In genomic region chr8:84703466-84704249, GRCm38 (mm10) we compare ENCODE assay signal across 9 mouse cellular contexts. TPM values are rescaled to one million over a fixed set of nuclear protein-coding genes. Genes with fewer than 3 reads are reported as not detected.
DNase-seq lines count a peak whose midpoint lies in the region; ATAC-seq and TF ChIP-seq lines count a peak whose summit lies in the region.
"Had no signal": no experiment of that assay in that cellular context is flagged by ENCODE, and none has a peak within 500 bp of the region (broad histone marks: within the 10 kb centered on the region; RNA-seq: fewer than 3 reads in every experiment).

No protein-coding gene starts in this region.

- peak overlapping the region; percentile 54 for H3K4me3 ChIP-seq in heart, embryonic 12.5 days
- H3K4me3 ChIP-seq in MEL (ENCODE audit: control insufficient read depth in 1 of 2, insufficient read depth in 1 of 2, low read depth in 2 of 2, low read length in 2 of 2): peak overlapping the region; percentile 83 to 98
- peak overlapping the region; percentile 40 for H3K4me3 ChIP-seq in heart, embryonic 15.5 days
- H3K4me3 ChIP-seq in liver, embryonic 14.5 days (ENCODE audit: insufficient read depth in 1 of 2, low read depth in 2 of 2, low read length in 2 of 2): peak overlapping the region; percentile 88 to 98

- TF ChIP-seq EP300 in MEL (IDR thresholded peaks at IDR 0.05; ENCODE audit: low read depth in 1 of 2, low read length in 2 of 2): peak in 1 of 2 experiments; percentile 77; a peak in 3 of 4 replicates
- no peak for TF ChIP-seq EP300 in liver, embryonic 14.5 days (IDR thresholded peaks at IDR 0.05; ENCODE audit: low read depth)

- ATAC-seq in heart, embryonic 12.5 days (ENCODE audit: insufficient number of reproducible peaks, low FRiP score): no peak
- ATAC-seq in heart, embryonic 15.5 days (replicated peaks; ENCODE audit: insufficient number of reproducible peaks, insufficient read depth, low FRiP score, low read depth): no peak
- no peak for ATAC-seq in liver, embryonic 14.5 days (ENCODE audit: insufficient read depth)

- TF ChIP-seq RAD21 in MEL (IDR thresholded peaks at IDR 0.05; ENCODE audit: low read depth, low read length): no peak

- H3K4me2 ChIP-seq in heart, embryonic 12.5 days: peak overlapping the region; percentile 66
- H3K4me2 ChIP-seq in heart, embryonic 15.5 days: peak overlapping the region; percentile 62
- H3K4me2 ChIP-seq in liver, embryonic 14.5 days (ENCODE audit: low read depth): peak overlapping the region; percentile 90

- H3K9me3 ChIP-seq in heart, embryonic 12.5 days (replicated peaks): no peaks in the 10 kb centered on the region
- no peaks in the 10 kb centered on the region for H3K9me3 ChIP-seq in MEL (replicated peaks; ENCODE audit: insufficient read depth, low read length)
- no peaks in the 10 kb centered on the region for H3K9me3 ChIP-seq in heart, embryonic 15.5 days (replicated peaks)
- no peaks in the 10 kb centered on the region for H3K9me3 ChIP-seq in liver, embryonic 14.5 days (ENCODE audit: control insufficient read depth, low read length)

- peak overlapping the region; percentile 79 for H3K9ac ChIP-seq in heart, embryonic 12.5 days
- peak overlapping the region; percentile 98 for H3K9ac ChIP-seq in MEL (ENCODE audit: control insufficient read depth, low read depth, low read length, poor library complexity, severe bottlenecking)
- peak overlapping the region; percentile 22; the same call in 1 of the 2 replicates for H3K9ac ChIP-seq in heart, embryonic 15.5 days
- H3K9ac ChIP-seq in liver, embryonic 14.5 days (replicated peaks): peak overlapping the region; percentile 100

- DNase-seq in heart, adult 9 months (ENCODE audit: low spot score in 2 of 2): no peak
- DNase-seq in MEL (ENCODE audit: low read depth, low spot score) (peak; percentile 84), MN1 (ENCODE audit: low spot score) (no peak)
- DNase-seq in liver, embryonic 14.5 days (ENCODE audit: low read depth in 3 of 3, low spot score in 3 of 3): no peak
- peak; percentile 42 to 51 for DNase-seq in spleen, adult 18-20 months
- DNase-seq in adrenal gland, postnatal 36 days: no peak

- TF ChIP-seq CTCF in MEL (IDR thresholded peaks at IDR 0.05 in 2 of 3, conservative IDR thresholded peaks at IDR 0.05 in 1 of 3; ENCODE audit: control insufficient read depth in 1 of 3, insufficient read depth in 1 of 3, low read depth in 2 of 3, low read length in 3 of 3, poor library complexity in 1 of 3, severe bottlenecking in 1 of 3): peak; percentile 10 to 14 (median 11); a peak in 2 of 6 replicates
- peak; percentile 50; the same call in 1 of the 2 replicates for TF ChIP-seq CTCF in liver, embryonic 14.5 days (IDR thresholded peaks at IDR 0.05; ENCODE audit: low read depth)

- peak overlapping the region; percentile 91 for H3K27ac ChIP-seq in heart, embryonic 12.5 days (ENCODE audit: poor library complexity, severe bottlenecking)
- peak overlapping the region; percentile 98 for H3K27ac ChIP-seq in MEL (ENCODE audit: control insufficient read depth, low read depth, low read length)
- H3K27ac ChIP-seq in heart, embryonic 15.5 days: peak overlapping the region; percentile 77
- H3K27ac ChIP-seq in liver, embryonic 14.5 days: peak overlapping the region; percentile 98

- peaks cover 51% of the 10 kb centered on the region for H3K27me3 ChIP-seq in heart, embryonic 12.5 days (replicated peaks)
- H3K27me3 ChIP-seq in MEL (ENCODE audit: control insufficient read depth in 1 of 2, insufficient read depth in 2 of 2, low read length in 2 of 2): no peaks in the 10 kb centered on the region
- H3K27me3 ChIP-seq in heart, embryonic 15.5 days: peaks cover 57% of the 10 kb centered on the region
- H3K27me3 ChIP-seq in liver, embryonic 14.5 days (ENCODE audit: control insufficient read depth, insufficient read depth, low read length): peaks cover 11% of the 10 kb centered on the region

- peak; percentile 39 to 41; a peak in 3 of 4 replicates for TF ChIP-seq POLR2A in MEL (IDR thresholded peaks at IDR 0.05; ENCODE audit: control insufficient read depth in 1 of 2, insufficient read depth in 1 of 2, low read depth in 1 of 2, low read length in 2 of 2, poor library complexity in 1 of 2)

- peaks cover 9% of the 10 kb centered on the region for H3K36me3 ChIP-seq in heart, embryonic 12.5 days
- H3K36me3 ChIP-seq in MEL (ENCODE audit: control insufficient read depth in 1 of 2, insufficient read depth in 2 of 2, low read length in 2 of 2): peaks cover 0 to 16% of the 10 kb centered on the region in 2 experiments; a peak in 2 of 4 replicates
- no peaks in the 10 kb centered on the region; the same call in 1 of the 2 replicates for H3K36me3 ChIP-seq in heart, embryonic 15.5 days
- H3K36me3 ChIP-seq in liver, embryonic 14.5 days (replicated peaks; ENCODE audit: control insufficient read depth, insufficient read depth, low read depth): peaks cover 25% of the 10 kb centered on the region

- 10% methylated on average over 38 of the region's 38 CpGs for WGBS in heart, embryonic 12.5 days
- WGBS in heart, embryonic 15.5 days: 12% methylated on average over 38 of the region's 38 CpGs
- 2% methylated on average over 38 of the region's 38 CpGs for WGBS in liver, embryonic 14.5 days (ENCODE audit: insufficient replicate concordance)

- peaks cover 79% of the 10 kb centered on the region for H3K4me1 ChIP-seq in heart, embryonic 12.5 days (replicated peaks)
- H3K4me1 ChIP-seq in MEL (ENCODE audit: control insufficient read depth in 1 of 2, insufficient read depth in 2 of 2, low read length in 2 of 2): peaks cover 6 to 25% of the 10 kb centered on the region in 2 experiments
- H3K4me1 ChIP-seq in heart, embryonic 15.5 days (replicated peaks): peaks cover 71% of the 10 kb centered on the region
- peaks cover 42 to 51% of the 10 kb centered on the region in 2 experiments for H3K4me1 ChIP-seq in liver, embryonic 14.5 days (replicated peaks; ENCODE audit: control insufficient read depth in 2 of 2, insufficient read depth in 2 of 2, low read length in 1 of 2)

- H3K79me2 ChIP-seq in MEL (ENCODE audit: control insufficient read depth, insufficient read depth, low read length, poor library complexity): peaks cover 32% of the 10 kb centered on the region

TF ChIP-seq in MEL, 35 proteins besides CTCF, POLR2A, EP300 and RAD21 (continues in another document):
- TF ChIP-seq TAL1 (IDR thresholded peaks at IDR 0.05; ENCODE audit: low read length): peak; percentile 51
- no peak; the same call in none of the 2 replicates for TF ChIP-seq SIN3A (IDR thresholded peaks at IDR 0.05; ENCODE audit: low read length)
- TF ChIP-seq TBP (IDR thresholded peaks at IDR 0.05; ENCODE audit: low read depth, low read length): no peak; the same call in 1 of the 2 replicates
- TF ChIP-seq E2F4 (IDR thresholded peaks at IDR 0.05; ENCODE audit: borderline replicate concordance, low read depth, low read length): no peak

RNA-seq across cellular contexts. Expression of gene Lyl1, which starts 2.4 kb away (rescaled TPM):
- 18.1 and 19.7 TPM in 2 replicates for polyA plus RNA-seq in heart, embryonic 12.5 days (2016; fragmentation: Nextera tagmentation; extraction: Ambion mirVana)
- total RNA-seq in MEL (2012; rRNA removed): 75.5 and 88.7 TPM in 2 replicates
- polyA plus RNA-seq in MEL (2012; ENCODE audit: insufficient read depth in 1 of 2, insufficient read length in 2 of 2, low read depth in 1 of 2, low replicate concordance in 2 of 2, missing spikeins in 1 of 2): 100 to 1,000 TPM; 136 to 149 TPM
- 9.2 and 13.2 TPM in 2 replicates for polyA plus RNA-seq in heart, embryonic 15.5 days (2015; fragmentation: Nextera tagmentation; extraction: Ambion mirVana)
- polyA plus RNA-seq in liver, embryonic 14.5 days (2012; rRNA removed): 45.4 and 46.2 TPM in 2 replicates
- 55.6 and 57.7 TPM in 2 replicates for polyA plus RNA-seq in liver, embryonic 14.5 days (2014; fragmentation: Nextera tagmentation; extraction: Ambion mirVana)
- 1 to 10 TPM; 2.5 to 2.9 TPM for total RNA-seq in adrenal gland, postnatal 36 days (2021)

RNA-seq across cellular contexts. Expression of gene Nacc1, which starts 16.0 kb away (rescaled TPM):
- polyA plus RNA-seq in heart, embryonic 12.5 days (2016; fragmentation: Nextera tagmentation; extraction: Ambion mirVana): 20.9 and 21.3 TPM in 2 replicates
- 42.5 and 45.3 TPM in 2 replicates for total RNA-seq in MEL (2012; rRNA removed)
- 100 to 1,000 TPM in 1 of 2 experiments, not detected in 1; 106 TPM for polyA plus RNA-seq in MEL (2012; ENCODE audit: insufficient read depth in 1 of 2, insufficient read length in 2 of 2, low read depth in 1 of 2, low replicate concordance in 2 of 2, missing spikeins in 1 of 2)
- 10.7 and 14.6 TPM in 2 replicates for polyA plus RNA-seq in heart, embryonic 15.5 days (2015; fragmentation: Nextera tagmentation; extraction: Ambion mirVana)
- polyA plus RNA-seq in liver, embryonic 14.5 days (2012; rRNA removed): 19.0 and 21.2 TPM in 2 replicates
- 6.3 and 7.6 TPM in 2 replicates for polyA plus RNA-seq in liver, embryonic 14.5 days (2014; fragmentation: Nextera tagmentation; extraction: Ambion mirVana)
- 10 to 100 TPM; 73.9 to 80.0 TPM for total RNA-seq in adrenal gland, postnatal 36 days (2021)

RNA-seq across cellular contexts. Expression of gene Trmt1, which starts 17.6 kb away (rescaled TPM):
- 46.2 and 49.5 TPM in 2 replicates for polyA plus RNA-seq in heart, embryonic 12.5 days (2016; fragmentation: Nextera tagmentation; extraction: Ambion mirVana)
- 154 and 183 TPM in 2 replicates for total RNA-seq in MEL (2012; rRNA removed)
- 100 to 1,000 TPM in 1 of 2 experiments, not detected in 1; 221 TPM for polyA plus RNA-seq in MEL (2012; ENCODE audit: insufficient read depth in 1 of 2, insufficient read length in 2 of 2, low read depth in 1 of 2, low replicate concordance in 2 of 2, missing spikeins in 1 of 2)
- polyA plus RNA-seq in heart, embryonic 15.5 days (2015; fragmentation: Nextera tagmentation; extraction: Ambion mirVana): 40.6 and 47.4 TPM in 2 replicates
- 37.5 and 37.6 TPM in 2 replicates for polyA plus RNA-seq in liver, embryonic 14.5 days (2012; rRNA removed)
- 27.4 and 34.1 TPM in 2 replicates for polyA plus RNA-seq in liver, embryonic 14.5 days (2014; fragmentation: Nextera tagmentation; extraction: Ambion mirVana)
- total RNA-seq in adrenal gland, postnatal 36 days (2021): 10 to 100 TPM; 63.8 to 83.7 TPM

RNA-seq across cellular contexts. Expression of gene G430095P16Rik, which starts 19.1 kb away (rescaled TPM):
- 5.4 and 6.9 TPM in 2 replicates for polyA plus RNA-seq in heart, embryonic 12.5 days (2016; fragmentation: Nextera tagmentation; extraction: Ambion mirVana)
- total RNA-seq in MEL (2012; rRNA removed): 5.6 and 7.9 TPM in 2 replicates
- polyA plus RNA-seq in MEL (2012; ENCODE audit: insufficient read depth in 1 of 2, insufficient read length in 2 of 2, low read depth in 1 of 2, low replicate concordance in 2 of 2, missing spikeins in 1 of 2): 10 to 100 TPM in 1 of 2 experiments, not detected in 1; 17.1 TPM
- 4.5 TPM in 2 replicates for polyA plus RNA-seq in heart, embryonic 15.5 days (2015; fragmentation: Nextera tagmentation; extraction: Ambion mirVana)
- polyA plus RNA-seq in liver, embryonic 14.5 days (2012; rRNA removed): 10.9 and 11.9 TPM in 2 replicates
- polyA plus RNA-seq in liver, embryonic 14.5 days (2014; fragmentation: Nextera tagmentation; extraction: Ambion mirVana): 8.3 and 10.3 TPM in 2 replicates
- under 1 TPM in 1 of 2 experiments, not detected in 1; 0.46 TPM for total RNA-seq in adrenal gland, postnatal 36 days (2021)
- total RNA-seq: layer of hippocampus, postnatal 14 days had no signal

RNA-seq across cellular contexts. Expression of gene Ier2, which starts 41.0 kb away (rescaled TPM):
- polyA plus RNA-seq in heart, embryonic 12.5 days (2016; fragmentation: Nextera tagmentation; extraction: Ambion mirVana): 63.4 and 68.1 TPM in 2 replicates
- total RNA-seq in MEL (2012; rRNA removed): 22.5 and 24.4 TPM in 2 replicates
- 100 to 1,000 TPM in 1 of 2 experiments, 10 to 100 TPM in 1; 37.7 to 258 TPM for polyA plus RNA-seq in MEL (2012; ENCODE audit: insufficient read depth in 1 of 2, insufficient read length in 2 of 2, low read depth in 1 of 2, low replicate concordance in 2 of 2, missing spikeins in 1 of 2)
- 34.9 and 50.5 TPM in 2 replicates for polyA plus RNA-seq in heart, embryonic 15.5 days (2015; fragmentation: Nextera tagmentation; extraction: Ambion mirVana)
- polyA plus RNA-seq in liver, embryonic 14.5 days (2012; rRNA removed): 6.2 and 8.4 TPM in 2 replicates
- polyA plus RNA-seq in liver, embryonic 14.5 days (2014; fragmentation: Nextera tagmentation; extraction: Ambion mirVana): 12.6 and 15.0 TPM in 2 replicates
- total RNA-seq in adrenal gland, postnatal 36 days (2021): 10 to 100 TPM; 33.9 to 37.4 TPM

Comparison
In these comparisons a context has a peak if more than half of its experiments do, and no peak if none do; other contexts are left out.
1. H3K4me3 ChIP-seq: peak in every context shown above with its lines; median percentile 93 in liver, embryonic 14.5 days; 90 in MEL; 54 in heart, embryonic 12.5 days; 40 in heart, embryonic 15.5 days.
2. H3K9ac ChIP-seq: peak in every context shown above with its lines; median percentile 100 in liver, embryonic 14.5 days; 98 in MEL; 79 in heart, embryonic 12.5 days; 22 in heart, embryonic 15.5 days.
3. DNase-seq: peak in MEL (single experiment) and spleen, adult 18-20 months (2 of 2); none in heart, adult 9 months (0 of 2), liver, embryonic 14.5 days (0 of 3), adrenal gland, postnatal 36 days (0 of 2) and MN1 (single experiment).
4. Peak in every context shown above with its lines, with median percentiles within 50 percentile points of each other: H3K27ac ChIP-seq and H3K4me2 ChIP-seq.